ENCODE assay signal across 17 mouse cellular contexts in the genomic region with DNA sequence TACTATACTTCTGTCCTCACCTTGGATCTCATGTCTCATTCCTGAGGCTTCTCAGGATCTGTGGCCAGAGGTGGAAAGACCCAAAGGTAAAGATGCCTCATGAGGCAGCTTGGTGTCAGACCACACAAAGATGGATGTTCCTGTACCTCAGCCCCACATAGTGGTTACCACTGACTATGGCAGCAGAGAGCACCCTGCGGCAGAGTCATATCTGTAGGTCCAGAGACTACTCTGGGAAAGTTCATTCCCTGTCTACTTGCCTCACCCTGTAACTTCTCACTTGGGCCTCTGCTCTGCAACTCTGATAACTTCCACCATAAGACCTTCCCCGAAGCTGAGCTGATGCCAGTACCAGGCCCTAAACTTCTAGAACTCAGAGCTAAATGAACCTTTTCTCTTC.
"Had no signal": no experiment of that assay in that cellular context is flagged by ENCODE, and none has a peak within 500 bp of the region (broad histone marks: within the 10 kb centered on the region; RNA-seq: fewer than 3 reads in every experiment).

No protein-coding gene starts in this region.

- H3K9ac ChIP-seq: intestine, embryonic 15.5 days; kidney, embryonic 15.5 days; midbrain, embryonic 15.5 days; neural tube, embryonic 12.5 days had no signal

- DNase-seq: kidney, adult 2 months; kidney, postnatal 14 days; lung, adult 2 months; lung, postnatal 36 days; retina, postnatal 1 day; right cerebral cortex, postnatal 4 days; spleen, adult 18-20 months; thymus, adult 18-20 months; thymus, postnatal 14 days had no signal

- H3K36me3 ChIP-seq: intestine, embryonic 15.5 days; kidney, embryonic 15.5 days; limb, embryonic 10.5 days; midbrain, embryonic 15.5 days; neural tube, embryonic 12.5 days had no signal

- H3K27ac ChIP-seq: intestine, embryonic 15.5 days; kidney, embryonic 15.5 days; left cerebral cortex, adult 2 months; limb, embryonic 10.5 days; midbrain, embryonic 15.5 days; neural tube, embryonic 12.5 days had no signal

- H3K4me1 ChIP-seq: midbrain, embryonic 15.5 days; neural tube, embryonic 12.5 days had no signal

- H3K27me3 ChIP-seq: intestine, embryonic 15.5 days; kidney, embryonic 15.5 days; midbrain, embryonic 15.5 days; neural tube, embryonic 12.5 days had no signal

- ATAC-seq: intestine, embryonic 15.5 days; lung, postnatal 0 days; midbrain, embryonic 15.5 days had no signal

- H3K4me3 ChIP-seq: intestine, embryonic 15.5 days; kidney, embryonic 15.5 days; left cerebral cortex, adult 2 months; limb, embryonic 10.5 days; midbrain, embryonic 15.5 days; neural tube, embryonic 12.5 days had no signal

- H3K9me3 ChIP-seq: intestine, embryonic 15.5 days; kidney, embryonic 15.5 days; limb, embryonic 10.5 days; midbrain, embryonic 15.5 days had no signal

- H3K4me2 ChIP-seq: intestine, embryonic 15.5 days; kidney, embryonic 15.5 days; midbrain, embryonic 11.5 days; midbrain, embryonic 15.5 days; neural tube, embryonic 12.5 days had no signal
